Comparison of ENCODE assay signal across 8 mouse cellular contexts in genomic region chr6:125084424-125084823, GRCm38 (mm10). TPM values are rescaled to one million over a fixed set of nuclear protein-coding genes. Genes with fewer than 3 reads are reported as not detected.
A peak's percentile ranks its signal among the peaks of the same experiment; 100 is the strongest.
DNase-seq lines count a peak whose midpoint lies in the region; ATAC-seq and TF ChIP-seq lines count a peak whose summit lies in the region.

No protein-coding gene starts in this region.

- ATAC-seq in Patski, result peak; percentile 48
- ATAC-seq in heart, postnatal 0 days (ENCODE audit: insufficient read depth, low read depth), result no peak; the same call in 1 of the 2 replicates
- peak; percentile 16; the same call in 1 of the 2 replicates for ATAC-seq in stomach, embryonic 16.5 days (ENCODE audit: insufficient read depth, low FRiP score)

- TF ChIP-seq CTCF in left cerebral cortex, adult 2 months (IDR thresholded peaks at IDR 0.05), result peak; percentile 87
- no peak for TF ChIP-seq CTCF in Patski (IDR thresholded peaks at IDR 0.05)
- TF ChIP-seq CTCF in heart, postnatal 0 days (IDR thresholded peaks at IDR 0.05; ENCODE audit: low read depth), result peak; percentile 92
- peak; percentile 92 for TF ChIP-seq CTCF in layer of hippocampus, adult 2 months (conservative IDR thresholded peaks at IDR 0.05)

- H3K36me3 ChIP-seq in heart, postnatal 0 days (replicated peaks; ENCODE audit: control insufficient read depth, insufficient read depth, low read length), result no peaks in the 10 kb centered on the region
- H3K36me3 ChIP-seq in stomach, embryonic 16.5 days (ENCODE audit: control insufficient read depth, insufficient read depth, low read length), result no peaks in the 10 kb centered on the region

- CTCF ChIA-PET in Patski (lab: Charles Lee), result interaction anchor here (0.8 to 1.3 kb wide), 2 partner anchors 31 to 42 kb away, joined by 3 to 4 read pairs; no protein-coding TSS in a partner anchor

- H3K4me1 ChIP-seq in heart, postnatal 0 days (ENCODE audit: control insufficient read depth, insufficient read depth), result 0 out of 2 replicates have a peak, but pooled peaks cover 11% of the 10 kb centered on the region
- peaks cover 14% of the 10 kb centered on the region for H3K4me1 ChIP-seq in stomach, embryonic 16.5 days (ENCODE audit: control insufficient read depth, insufficient read depth, low read length)

- H3K9me3 ChIP-seq in heart, postnatal 0 days (replicated peaks; ENCODE audit: control insufficient read depth, low read length), result no peaks in the 10 kb centered on the region
- H3K9me3 ChIP-seq in stomach, embryonic 16.5 days (replicated peaks; ENCODE audit: control insufficient read depth, low read length), result no peaks in the 10 kb centered on the region

- 5% methylated on average over 4 of the region's 4 CpGs for WGBS in heart, postnatal 0 days
- 7% methylated on average over 4 of the region's 4 CpGs for WGBS in stomach, embryonic 16.5 days

- H3K27me3 ChIP-seq in Patski, result peaks cover 4% of the 10 kb centered on the region
- H3K27me3 ChIP-seq in heart, postnatal 0 days (ENCODE audit: control insufficient read depth, insufficient read depth, low read length), result no peaks in the 10 kb centered on the region
- no peaks in the 10 kb centered on the region for H3K27me3 ChIP-seq in stomach, embryonic 16.5 days (ENCODE audit: control insufficient read depth, insufficient read depth, low read length)

- DNase-seq in left cerebral cortex, adult 2 months (ENCODE audit: extremely low spot score in 1 of 2, low spot score in 2 of 2), result peak; percentile 57 to 70
- no peak for DNase-seq in left cerebral cortex, adult 11 months (ENCODE audit: low spot score)
- peak; percentile 27 for DNase-seq in Patski (ENCODE audit: low read depth, low spot score)
- peak; percentile 75 for DNase-seq in embryo, embryonic 9.5 days (ENCODE audit: extremely low spot score)
- peak; percentile 79 for DNase-seq in heart, postnatal 0 days (ENCODE audit: low spot score)
- peak; percentile 66 to 68 for DNase-seq in layer of hippocampus, adult 2 months (ENCODE audit: low spot score in 2 of 2)
- DNase-seq in lung, postnatal 25 days (ENCODE audit: low spot score), result peak; percentile 75

- TF ChIP-seq EP300 in heart, postnatal 0 days (IDR thresholded peaks at IDR 0.05; ENCODE audit: low read depth), result no peak

- in situ Hi-C loops in Patski (cut with MboI; ENCODE audit: low pct_unique_long_range_greater_than_20kb), result loop anchor here (5.0 to 10.0 kb wide), 2 partner anchors 42 to 180 kb away; no protein-coding TSS in a partner anchor

- no peak overlapping the region for H3K4me2 ChIP-seq in heart, postnatal 0 days (ENCODE audit: low read depth, low read length)
- H3K4me2 ChIP-seq in stomach, embryonic 16.5 days (ENCODE audit: low read depth, low read length), result no peak overlapping the region

- H3K4me3 ChIP-seq in left cerebral cortex, adult 2 months, result no peak overlapping the region
- no peak overlapping the region for H3K4me3 ChIP-seq in heart, postnatal 0 days (ENCODE audit: low read depth, low read length)
- H3K4me3 ChIP-seq in layer of hippocampus, adult 2 months, result no peak overlapping the region
- H3K4me3 ChIP-seq in stomach, embryonic 16.5 days (replicated peaks; ENCODE audit: low read length), result no peak overlapping the region

- intact Hi-C loops in left cerebral cortex, adult 2 months (cut with DNase I), result loop anchor here (1.0 to 5.0 kb wide), 3 partner anchors 38 to 227 kb away; partner anchors contain the start of gene P3h3

- no peak overlapping the region for H3K9ac ChIP-seq in heart, postnatal 0 days (replicated peaks; ENCODE audit: low read depth, low read length)
- 0 out of 2 replicates have a peak overlapping the region, but pooled peaks have one; percentile 11 for H3K9ac ChIP-seq in stomach, embryonic 16.5 days (ENCODE audit: low read length)

- POLR2A ChIA-PET in Patski (lab: Charles Lee), result interaction anchor here (0.6 kb wide), 1 partner anchor 229 kb away, joined by 4 read pairs; no protein-coding TSS in a partner anchor

- no peak overlapping the region for H3K27ac ChIP-seq in left cerebral cortex, adult 2 months
- no peak overlapping the region for H3K27ac ChIP-seq in heart, postnatal 0 days (ENCODE audit: low read depth)
- peak overlapping the region; percentile 36; the same call in 1 of the 2 replicates for H3K27ac ChIP-seq in layer of hippocampus, adult 2 months
- no peak overlapping the region for H3K27ac ChIP-seq in stomach, embryonic 16.5 days (ENCODE audit: low read length)

RNA-seq across cellular contexts. Expression of gene Chd4, which starts 11.4 kb away (rescaled TPM):
- total RNA-seq in left cerebral cortex, adult 2 months (2021), result 100 to 1,000 TPM; 166 to 171 TPM
- polyA plus RNA-seq in Patski (2021), result 198 TPM
- 82.2 and 98.0 TPM in 2 replicates for total RNA-seq in heart, postnatal 0 days (2014; rRNA removed; ENCODE audit: low replicate concordance)
- 55.5 and 58.1 TPM in 2 replicates for polyA plus RNA-seq in heart, postnatal 0 days (2015; fragmentation: Nextera tagmentation; extraction: Ambion mirVana)
- total RNA-seq in layer of hippocampus, adult 2 months (2021), result 100 to 1,000 TPM; 176 to 185 TPM
- polyA plus RNA-seq in stomach, embryonic 16.5 days (2015; fragmentation: Nextera tagmentation; extraction: Ambion mirVana), result 42.6 and 46.3 TPM in 2 replicates

RNA-seq across cellular contexts. Expression of gene Lpar5, which starts 16.7 kb away (rescaled TPM):
- under 1 TPM; 0.50 to 0.68 TPM for total RNA-seq in left cerebral cortex, adult 2 months (2021)
- not detected for polyA plus RNA-seq in Patski (2021)
- not detected in 2 replicates for total RNA-seq in heart, postnatal 0 days (2014; rRNA removed; ENCODE audit: low replicate concordance)
- 0.12 TPM in 1 of 2 replicates, not detected in the other for polyA plus RNA-seq in heart, postnatal 0 days (2015; fragmentation: Nextera tagmentation; extraction: Ambion mirVana)
- total RNA-seq in layer of hippocampus, adult 2 months (2021), result 1 to 10 TPM in 1 of 2 experiments, under 1 TPM in 1; 0.61 to 1.1 TPM
- polyA plus RNA-seq in stomach, embryonic 16.5 days (2015; fragmentation: Nextera tagmentation; extraction: Ambion mirVana), result 9.5 and 13.6 TPM in 2 replicates

RNA-seq across cellular contexts. Expression of gene Acrbp, which starts 34.9 kb away (rescaled TPM):
- 10 to 100 TPM; 12.2 to 18.4 TPM for total RNA-seq in left cerebral cortex, adult 2 months (2021)
- 9.7 TPM for polyA plus RNA-seq in Patski (2021)
- 2.6 and 6.0 TPM in 2 replicates for total RNA-seq in heart, postnatal 0 days (2014; rRNA removed; ENCODE audit: low replicate concordance)
- 2.2 and 2.7 TPM in 2 replicates for polyA plus RNA-seq in heart, postnatal 0 days (2015; fragmentation: Nextera tagmentation; extraction: Ambion mirVana)
- total RNA-seq in layer of hippocampus, adult 2 months (2021), result 10 to 100 TPM; 15.9 to 19.2 TPM
- polyA plus RNA-seq in stomach, embryonic 16.5 days (2015; fragmentation: Nextera tagmentation; extraction: Ambion mirVana), result 10.6 and 12.9 TPM in 2 replicates

RNA-seq across cellular contexts. Expression of gene Ing4, which starts 44.9 kb away (rescaled TPM):
- total RNA-seq in left cerebral cortex, adult 2 months (2021), result 10 to 100 TPM; 49.5 to 56.6 TPM
- 77.6 TPM for polyA plus RNA-seq in Patski (2021)
- total RNA-seq in heart, postnatal 0 days (2014; rRNA removed; ENCODE audit: low replicate concordance), result 41.9 and 48.7 TPM in 2 replicates
- polyA plus RNA-seq in heart, postnatal 0 days (2015; fragmentation: Nextera tagmentation; extraction: Ambion mirVana), result 54.1 and 59.1 TPM in 2 replicates
- 10 to 100 TPM; 60.1 to 63.2 TPM for total RNA-seq in layer of hippocampus, adult 2 months (2021)
- polyA plus RNA-seq in stomach, embryonic 16.5 days (2015; fragmentation: Nextera tagmentation; extraction: Ambion mirVana), result 114 and 115 TPM in 2 replicates

RNA-seq across cellular contexts. Expression of gene Nop2, which starts 47.3 kb away (rescaled TPM):
- total RNA-seq in left cerebral cortex, adult 2 months (2021), result 10 to 100 TPM; 28.1 to 32.1 TPM
- polyA plus RNA-seq in Patski (2021), result 65.0 TPM
- 21.4 and 22.9 TPM in 2 replicates for total RNA-seq in heart, postnatal 0 days (2014; rRNA removed; ENCODE audit: low replicate concordance)
- polyA plus RNA-seq in heart, postnatal 0 days (2015; fragmentation: Nextera tagmentation; extraction: Ambion mirVana), result 20.6 and 25.3 TPM in 2 replicates
- total RNA-seq in layer of hippocampus, adult 2 months (2021), result 10 to 100 TPM; 30.8 to 31.7 TPM
- polyA plus RNA-seq in stomach, embryonic 16.5 days (2015; fragmentation: Nextera tagmentation; extraction: Ambion mirVana), result 56.6 and 57.9 TPM in 2 replicates
